Mouse (Mus musculus): ENCODE results near the gene Ceacam13.

GRCm38 (mm10) chr7:18009589-18009988 is at the start of gene Ceacam13:
- TF ChIP-seq CTCF (IDR thresholded peaks at IDR 0.05; ENCODE audit: insufficient read depth, low read depth, low read length) (no peak), POLR2A (IDR thresholded peaks at IDR 0.05; ENCODE audit: insufficient read depth, low read depth, low read length) (no peak)

All from olfactory bulb, adult 2 months (tissue).